Mouse (Mus musculus) ES-E14 (cell line): ENCODE data around the gene Nxf1. TPM values are rescaled to one million over a fixed set of nuclear protein-coding genes. Genes with fewer than 3 reads are reported as not detected.
A peak's percentile ranks its signal among the peaks of the same experiment; 100 is the strongest.

Experiments used
- DNase-seq: peaks from one replicate; pipeline ENCODE4 v3.0.0-alpha.2; 2013; ENCODE audit warnings: low read depth, low spot score
- H3K27ac ChIP-seq: 2 replicates; pipeline ENCODE4 v1.5.1; 2012; ENCODE audit warnings: low read depth, mild to moderate bottlenecking, low read length, moderate library complexity, mixed read lengths; ENCODE audit not compliant: poor library complexity, insufficient read depth, severe bottlenecking
- H3K36me3 ChIP-seq: 2 replicates; pipeline ENCODE4 v1.6.1; 2012; ENCODE audit warnings: mild to moderate bottlenecking, low read length, moderate library complexity, mixed read lengths; ENCODE audit not compliant: control insufficient read depth, poor library complexity, insufficient read depth, severe bottlenecking
- H3K4me1 ChIP-seq, 2 experiments: fragments of 150-350 bp in 1 of 2; sonication (generic) in 1 of 2; 2 replicates each; pipeline ENCODE4 v1.6.1; 2012; ENCODE audit warnings: low read length in 2 of 2, mild to moderate bottlenecking in 1 of 2, mixed read lengths in 1 of 2; ENCODE audit not compliant: control insufficient read depth in 2 of 2, insufficient read depth in 2 of 2, poor library complexity in 1 of 2
- H3K4me3 ChIP-seq, 2 experiments: fragments of 150-350 bp in 1 of 2; sonication (generic) in 1 of 2; 2 replicates each; pipeline ENCODE4 v1.5.1; 2012; ENCODE audit warnings: low read length in 2 of 2, low read depth in 1 of 2, mild to moderate bottlenecking in 1 of 2, mixed read lengths in 1 of 2; ENCODE audit not compliant: insufficient read depth in 1 of 2, poor library complexity in 1 of 2, severe bottlenecking in 1 of 2
- H3K9ac ChIP-seq: 2 replicates; pipeline ENCODE4 v1.6.1; 2012; ENCODE audit warnings: low read depth, mild to moderate bottlenecking, low read length, mixed read lengths; ENCODE audit not compliant: poor library complexity, insufficient read depth, severe bottlenecking
- H3K9me3 ChIP-seq: fragments of 150-350 bp; sonication (generic); 2 replicates; pipeline ENCODE4 v1.6.1; 2012; ENCODE audit warnings: low read depth, mild to moderate bottlenecking, low read length; ENCODE audit not compliant: control insufficient read depth, insufficient read depth
- CHD2 ChIP-seq: IDR thresholded peaks from 2 replicates; pipeline ENCODE4 v1.6.1; 2014; ENCODE audit warnings: mild to moderate bottlenecking, low read depth, low read length, inconsistent platforms
- HCFC1 ChIP-seq: IDR thresholded peaks from 2 replicates; pipeline ENCODE4 v1.6.1; 2012; ENCODE audit warnings: low read length, inconsistent platforms, borderline replicate concordance; ENCODE audit not compliant: insufficient read depth
- MAFK ChIP-seq: IDR thresholded peaks from 2 replicates; pipeline ENCODE4 v1.6.1; 2014; ENCODE audit warnings: mild to moderate bottlenecking, low read depth, low read length, inconsistent platforms; ENCODE audit not compliant: insufficient read depth
- ZC3H11A ChIP-seq: IDR thresholded peaks from 2 replicates; pipeline ENCODE4 v1.6.1; 2012; ENCODE audit warnings: low read depth, mild to moderate bottlenecking, inconsistent platforms, low read length, borderline replicate concordance
- ZNF384 ChIP-seq: IDR thresholded peaks from 2 replicates; pipeline ENCODE4 v1.6.1; 2012; ENCODE audit warnings: low read depth, low read length, inconsistent platforms
- in situ Hi-C, 2 experiments: fragments of 600-800 bp; cut with MboI; formaldehyde crosslinking; loops; one replicate each; pipeline ENCODE4 v1.15.1; 2025; ENCODE audit warnings: low sequenced_read_pairs in 2 of 2, inconsistent platforms in 1 of 2; ENCODE audit not compliant: unreplicated experiment in 2 of 2
- total RNA-seq: library from RNA; depleted of rRNA; stranded (reverse); fragments of 300-350 nt; gene quantifications from 2 replicates; pipeline ENCODE4 v1.2.3, GENCODE M21; 2012; rRNA removed

Gene Nxf1
- 99.5 and 101 TPM in 2 replicates for total RNA-seq

DNA sequence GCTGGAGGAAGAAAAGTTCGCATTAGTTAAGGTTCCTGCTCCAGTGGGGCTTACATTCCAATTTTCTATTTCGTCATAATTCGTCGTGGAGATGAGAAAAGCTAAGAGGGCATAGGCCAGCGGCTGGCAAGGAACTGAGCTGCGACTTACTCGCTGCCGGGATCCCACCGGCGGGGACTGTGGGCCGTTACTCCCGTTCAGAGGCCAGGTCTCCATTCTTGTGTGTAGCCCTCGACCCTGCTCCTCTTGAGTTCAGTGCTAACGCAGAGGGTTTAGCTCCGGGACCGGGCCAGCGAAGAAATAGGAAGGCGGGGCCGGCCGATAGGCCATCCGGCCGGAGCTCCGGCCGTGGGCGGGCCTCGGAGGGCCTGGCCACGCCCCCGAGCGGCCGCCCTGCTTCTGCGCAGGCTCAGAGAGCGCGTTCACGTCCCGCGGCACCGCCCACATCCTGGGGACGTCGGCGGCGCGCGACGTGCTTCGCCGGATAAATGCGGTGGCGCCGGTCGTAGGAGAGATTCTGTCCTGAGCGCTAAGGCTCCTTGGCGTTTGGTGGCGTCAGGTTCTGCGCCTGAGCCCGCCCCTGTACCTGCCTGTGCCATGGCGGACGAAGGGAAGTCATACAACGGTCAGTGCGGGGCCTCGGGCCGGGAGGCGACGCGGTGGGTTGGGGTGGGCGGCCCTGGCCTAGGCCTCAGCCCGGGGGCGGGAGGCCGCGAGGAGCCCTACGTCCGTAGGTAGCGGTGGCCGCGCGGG, at the start of gene Nxf1:
Gene Nxf1, plus strand, starts transcription at position 439 of the 753 bp plus-strand sequence.
- Histone ChIP-seq H3K9me3 (no peaks in the 10 kb centered on the region), H3K36me3 (peaks cover 12% of the 10 kb centered on the region), H3K27ac (peak within 1 kb of the TSS; percentile 89), H3K4me3 (peak within 1 kb of the TSS; percentile 93 to 95), H3K9ac (peak within 1 kb of the TSS; percentile 96), H3K4me1 (no peaks in the 10 kb centered on the region)
- in situ Hi-C loops, result no loop called here
- DNase-seq, result peak; percentile 86
- TF ChIP-seq ZNF384 (no peak), ZC3H11A (no peak)

DNA sequence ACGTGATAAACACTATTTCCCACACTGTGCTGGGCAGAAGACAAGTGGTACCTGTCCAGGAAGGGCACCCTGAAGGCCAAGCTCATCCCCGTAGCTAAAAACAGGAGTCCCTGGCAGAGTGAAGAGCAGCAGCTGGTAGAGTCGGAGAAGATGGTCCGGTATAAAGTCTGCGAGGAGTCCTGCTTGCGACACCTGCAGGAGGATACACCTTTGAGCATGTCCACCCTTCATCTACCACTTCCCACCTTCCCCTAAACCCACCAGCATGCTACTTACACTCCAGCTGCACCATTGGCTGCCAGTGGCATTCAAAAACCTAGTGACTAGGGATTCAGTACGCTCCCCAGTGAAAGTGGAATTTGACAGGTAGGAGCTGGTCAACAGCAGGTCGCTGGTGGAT, 47.9 kb upstream of the Nxf1 start:
- no peak overlapping the region for H3K27ac ChIP-seq
- peaks cover 7 to 13% of the 10 kb centered on the region in 2 experiments; a peak in 2 of 4 replicates for H3K4me1 ChIP-seq
- TF ChIP-seq MAFK (no peak), ZNF384 (no peak), HCFC1 (no peak)
- peaks cover 57% of the 10 kb centered on the region for H3K36me3 ChIP-seq
- no peaks in the 10 kb centered on the region for H3K9me3 ChIP-seq
- DNase-seq, result no peak
- in situ Hi-C loops, result no loop called here
- H3K9ac ChIP-seq, result no peak overlapping the region
- no peak overlapping the region for H3K4me3 ChIP-seq

DNA sequence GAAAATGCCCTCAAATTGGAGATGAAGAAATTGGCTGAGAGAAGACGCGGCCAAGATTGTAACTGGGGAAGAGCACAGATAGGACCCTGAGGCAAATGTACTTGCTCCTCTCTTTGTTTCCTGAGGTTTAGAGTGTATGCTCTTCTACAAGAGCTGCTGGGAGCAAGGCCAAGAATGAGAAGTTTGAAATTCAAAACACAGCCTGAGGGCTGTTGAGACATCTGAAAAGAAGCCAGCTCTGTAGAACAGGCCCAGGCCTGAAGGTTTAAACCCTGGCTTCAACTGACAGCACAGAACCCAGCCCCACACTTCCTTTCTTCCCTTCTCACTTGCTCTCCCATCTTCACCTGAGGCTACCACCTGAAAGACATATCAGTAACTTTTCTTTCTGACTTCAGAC, 46.8 kb upstream of the Nxf1 start:
- Histone ChIP-seq H3K9me3 (no peaks in the 10 kb centered on the region), H3K4me3 (no peak overlapping the region), H3K9ac (no peak overlapping the region), H3K27ac (no peak overlapping the region; the same call in 1 of the 2 replicates), H3K36me3 (peaks cover 57% of the 10 kb centered on the region), H3K4me1 (peaks cover 7 to 10% of the 10 kb centered on the region in 2 experiments; a peak in 2 of 4 replicates)
- in situ Hi-C loops, result no loop called here
- TF ChIP-seq CHD2 (no peak), HCFC1 (no peak), ZNF384 (no peak), MAFK (no peak), ZC3H11A (no peak)
- no peak for DNase-seq

DNA sequence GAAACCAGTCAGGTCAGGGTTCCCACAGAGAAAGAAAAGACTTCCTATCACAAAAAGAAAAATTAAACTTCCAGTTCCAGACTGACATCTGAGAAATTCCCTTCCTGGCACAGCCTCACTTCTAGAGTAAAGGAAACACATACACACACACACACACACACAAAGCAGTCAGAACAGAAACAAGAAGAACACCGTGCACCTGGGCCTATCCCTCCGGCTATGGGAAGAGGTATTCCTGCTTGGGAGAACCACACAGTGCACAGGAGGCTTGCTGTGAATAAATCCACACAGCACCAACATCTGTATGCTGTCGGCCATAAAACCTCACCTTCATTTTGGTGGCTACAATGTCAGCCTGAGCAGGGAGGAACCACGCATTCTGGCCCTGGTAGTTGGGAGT, 45.4 kb upstream of the Nxf1 start:
- Histone ChIP-seq H3K27ac (peak overlapping the region; percentile 51; the same call in 1 of the 2 replicates), H3K9ac (peak overlapping the region; percentile 95), H3K4me3 (peak overlapping the region; percentile 92 to 98), H3K9me3 (no peaks in the 10 kb centered on the region), H3K36me3 (peaks cover 55% of the 10 kb centered on the region), H3K4me1 (peaks cover 7 to 10% of the 10 kb centered on the region in 2 experiments; a peak in 2 of 4 replicates)
- TF ChIP-seq HCFC1, result no peak
- TF ChIP-seq ZNF384, result no peak
- TF ChIP-seq MAFK, result no peak
- TF ChIP-seq CHD2, result no peak
- TF ChIP-seq ZC3H11A, result no peak
- in situ Hi-C loops, result no loop called here
- no peak for DNase-seq
